11 mouse cellular contexts compared by ENCODE assay signal in genomic region chr14:76701911-76702708, GRCm38 (mm10).
A peak's percentile ranks its signal among the peaks of the same experiment; 100 is the strongest.
DNase-seq lines count a peak whose midpoint lies in the region; ATAC-seq lines count a peak whose summit lies in the region.
"Had no signal": no experiment of that assay in that cellular context is flagged by ENCODE, and none has a peak within 500 bp of the region (broad histone marks: within the 10 kb centered on the region; RNA-seq: fewer than 3 reads in every experiment).

No protein-coding gene starts in this region.

- H3K27ac ChIP-seq in kidney, embryonic 16.5 days (ENCODE audit: low read length) = peak overlapping the region; percentile 43
- H3K27ac ChIP-seq in heart, embryonic 16.5 days (ENCODE audit: low read length) = peak overlapping the region; percentile 75
- H3K27ac ChIP-seq: midbrain, embryonic 15.5 days had no signal

- peaks cover 39% of the 10 kb centered on the region for H3K4me1 ChIP-seq in kidney, embryonic 16.5 days (ENCODE audit: insufficient read depth, low read length)
- H3K4me1 ChIP-seq in heart, embryonic 16.5 days (ENCODE audit: control insufficient read depth, insufficient read depth, low read length) = peaks cover 33% of the 10 kb centered on the region

- no peaks in the 10 kb centered on the region for H3K9me3 ChIP-seq in kidney, embryonic 16.5 days (ENCODE audit: low read length)
- no peaks in the 10 kb centered on the region for H3K9me3 ChIP-seq in heart, embryonic 16.5 days (replicated peaks; ENCODE audit: control insufficient read depth, low read length)
- H3K9me3 ChIP-seq: midbrain, embryonic 15.5 days had no signal

- WGBS in kidney, embryonic 16.5 days = 46% methylated on average over 14 of the region's 14 CpGs
- WGBS in heart, embryonic 16.5 days = 39% methylated on average over 14 of the region's 14 CpGs

- ATAC-seq in kidney, embryonic 16.5 days (ENCODE audit: low FRiP score, low TSS enrichment) = no peak
- no peak for ATAC-seq in heart, embryonic 16.5 days (replicated peaks; ENCODE audit: extremely low read depth, insufficient read depth, low FRiP score)
- no peak for ATAC-seq in erythroid progenitor cell, adult 5-6 weeks (replicated peaks; ENCODE audit: low FRiP score, poor library complexity, severe bottlenecking)
- ATAC-seq in CD4-positive, CD25-positive, alpha-beta regulatory T cell, adult 4 months = no peak
- ATAC-seq: midbrain, embryonic 15.5 days had no signal

- no peak overlapping the region for H3K4me3 ChIP-seq in kidney, embryonic 16.5 days (ENCODE audit: low read length)
- no peak overlapping the region for H3K4me3 ChIP-seq in heart, embryonic 16.5 days (ENCODE audit: low read length)
- H3K4me3 ChIP-seq: midbrain, embryonic 15.5 days had no signal

- peak overlapping the region; percentile 16; the same call in 1 of the 2 replicates for H3K9ac ChIP-seq in kidney, embryonic 16.5 days (replicated peaks; ENCODE audit: low read length)
- peak overlapping the region; percentile 33; the same call in 1 of the 2 replicates for H3K9ac ChIP-seq in heart, embryonic 16.5 days (ENCODE audit: low read length)
- H3K9ac ChIP-seq: midbrain, embryonic 15.5 days had no signal

- H3K36me3 ChIP-seq in kidney, embryonic 16.5 days (ENCODE audit: insufficient read depth, low read length) = no peaks in the 10 kb centered on the region
- no peaks in the 10 kb centered on the region for H3K36me3 ChIP-seq in heart, embryonic 16.5 days (ENCODE audit: control insufficient read depth, insufficient read depth)
- H3K36me3 ChIP-seq: midbrain, embryonic 15.5 days had no signal

- H3K4me2 ChIP-seq in kidney, embryonic 16.5 days (replicated peaks; ENCODE audit: low read depth, low read length) = no peak overlapping the region
- no peak overlapping the region for H3K4me2 ChIP-seq in heart, embryonic 16.5 days (ENCODE audit: low read depth, low read length)
- H3K4me2 ChIP-seq: midbrain, embryonic 15.5 days had no signal

- H3K27me3 ChIP-seq in kidney, embryonic 16.5 days (ENCODE audit: insufficient read depth, low read length) = no peaks in the 10 kb centered on the region
- no peaks in the 10 kb centered on the region for H3K27me3 ChIP-seq in heart, embryonic 16.5 days (ENCODE audit: control insufficient read depth, insufficient read depth, low read length)
- H3K27me3 ChIP-seq: midbrain, embryonic 15.5 days had no signal

- peak; percentile 53 for DNase-seq in adrenal gland, adult 8-10 months
- no peak for DNase-seq in adrenal gland, adult 18-20 months (ENCODE audit: low spot score in 2 of 2)
- no peak for DNase-seq in kidney, adult 8-10 months
- peak; percentile 3 for DNase-seq in A20 (ENCODE audit: low read depth, low spot score)
- DNase-seq: kidney, postnatal 4 days; left cerebral cortex, postnatal 4 days had no signal

Comparison
In these comparisons a context has a peak if more than half of its experiments do, and no peak if none do; other contexts are left out.
1. DNase-seq: peak in adrenal gland, adult 8-10 months (single experiment) and A20 (single experiment); none in adrenal gland, adult 18-20 months (0 of 2) and kidney, adult 8-10 months (0 of 2).